Mouse (Mus musculus) liver (tissue): ENCODE results near the gene Egfr.

ENCODE experiments used
- DNase-seq: peaks from one replicate; pipeline ENCODE4 v3.0.0-alpha.2; 2020; ENCODE audit warnings: mixed read lengths

Egfr gene

DNA sequence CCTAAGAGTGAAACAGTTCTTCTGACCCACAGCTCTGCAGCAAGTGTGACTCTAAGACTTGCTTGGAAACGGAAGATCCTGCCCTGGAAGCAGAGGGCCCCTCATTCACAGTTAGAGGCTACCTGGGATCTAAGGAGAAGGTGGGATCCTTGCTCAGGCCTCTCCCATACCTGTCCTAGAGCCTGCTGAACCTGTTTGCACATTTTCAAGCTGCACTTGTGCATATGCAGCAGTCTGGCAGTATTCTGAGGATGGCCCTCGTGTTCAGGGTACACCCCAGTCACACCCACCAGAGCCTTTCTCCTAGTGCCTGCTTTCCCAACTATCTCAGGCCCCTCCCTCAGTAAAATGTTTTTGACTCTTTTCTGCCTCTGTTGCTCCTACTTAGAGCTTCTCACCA lies 29.6 kb downstream of the Egfr start:
- no peak for DNase-seq

DNA sequence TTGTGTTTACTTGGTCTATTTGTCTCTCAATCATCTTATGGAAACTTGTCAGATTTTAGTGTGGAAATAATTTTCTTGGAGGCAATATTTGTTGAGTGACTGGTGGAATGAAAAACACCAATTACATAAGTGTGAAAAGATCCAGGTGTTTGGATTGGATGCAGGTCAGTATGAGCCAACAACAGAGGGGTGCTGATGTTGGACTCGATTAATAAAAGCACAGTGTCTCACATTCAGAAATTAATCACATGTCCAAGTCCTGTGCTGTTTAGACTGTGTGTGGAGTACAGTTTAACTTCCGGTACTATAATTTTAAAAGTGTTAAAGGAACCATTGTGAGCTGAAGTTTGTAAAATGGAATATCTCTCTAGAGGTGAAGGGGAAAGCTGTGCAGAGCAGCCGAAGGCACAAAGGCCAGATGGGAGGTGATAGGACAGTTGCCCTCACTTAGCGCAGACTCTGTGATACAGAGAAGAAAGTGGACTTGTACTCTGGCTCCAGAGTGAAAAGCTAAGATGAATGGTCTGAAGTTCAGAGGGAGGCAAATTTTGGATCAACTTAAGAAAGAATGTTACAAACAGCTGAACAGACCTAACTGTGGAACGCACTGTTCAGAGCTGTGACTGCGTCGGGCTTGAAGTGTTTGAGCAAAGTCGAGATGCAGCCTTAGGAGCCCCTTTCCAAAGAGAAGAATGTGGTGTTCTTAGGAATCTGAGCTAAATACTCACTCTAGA lies 32.1 kb downstream of the Egfr start:
- no peak for DNase-seq

DNA sequence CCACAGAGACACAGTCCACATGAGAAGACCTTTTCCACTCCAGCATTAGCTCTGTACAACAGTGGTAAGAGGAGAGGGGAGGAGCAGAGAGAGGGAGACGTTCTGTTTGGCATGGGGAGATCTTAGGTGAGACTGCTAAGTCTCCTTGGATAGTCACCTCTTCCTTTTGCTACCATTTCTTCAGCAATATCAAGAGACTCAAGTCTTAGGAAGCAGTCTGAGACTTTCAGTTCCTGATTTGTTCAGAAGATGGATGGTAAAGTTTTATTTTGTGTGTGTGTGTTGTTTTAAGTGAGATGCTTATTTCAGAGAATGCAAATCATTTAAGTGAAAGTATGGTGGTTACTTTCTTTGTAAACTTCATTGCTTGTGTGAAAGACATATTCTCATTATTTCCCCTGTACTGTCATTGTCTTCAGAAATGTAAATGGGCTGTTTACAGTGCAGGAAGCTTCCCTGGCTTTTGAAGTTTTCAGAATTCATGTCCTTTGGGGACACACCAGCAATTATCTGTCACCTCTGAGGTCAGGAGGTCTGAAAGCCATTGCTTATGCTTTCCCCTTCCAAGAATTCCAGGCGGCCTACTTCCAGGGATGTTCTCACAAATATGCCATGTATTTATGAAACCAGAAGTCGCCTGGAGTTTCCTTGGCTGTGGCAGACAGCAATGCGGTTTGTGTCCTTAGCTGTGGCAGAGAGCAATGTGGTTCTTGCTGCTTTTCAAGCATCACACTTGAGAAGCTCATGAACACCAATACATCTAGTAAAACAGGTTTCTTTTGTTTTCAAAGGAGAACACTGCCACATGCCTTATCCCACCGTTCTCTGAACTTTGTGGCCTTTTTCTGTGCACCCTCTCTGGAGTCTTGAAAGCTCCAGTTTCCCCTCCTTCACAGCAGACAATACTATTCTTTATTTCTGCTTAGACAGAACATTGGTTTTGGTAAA lies 40.9 kb downstream of the Egfr start:
- no peak for DNase-seq

DNA sequence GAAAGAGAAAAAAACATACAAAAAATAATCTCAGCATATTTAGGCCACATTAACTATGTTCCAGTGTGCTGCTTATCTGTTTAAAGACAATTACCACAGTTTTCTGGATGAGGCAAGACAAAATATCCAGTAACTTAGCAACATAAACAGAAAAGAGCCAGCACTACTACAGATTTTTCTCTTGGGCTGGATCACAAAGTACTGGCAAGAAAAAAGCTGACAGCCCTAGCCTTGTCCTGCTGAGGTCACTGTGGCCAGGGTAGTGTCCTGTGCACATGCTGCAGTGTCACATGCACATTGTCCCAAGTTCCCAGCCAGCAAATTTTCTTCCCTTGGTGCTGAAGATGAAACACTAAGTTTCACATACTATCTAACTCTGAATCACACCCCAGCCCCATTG lies 43.0 kb downstream of the Egfr start:
- DNase-seq = no peak

DNA sequence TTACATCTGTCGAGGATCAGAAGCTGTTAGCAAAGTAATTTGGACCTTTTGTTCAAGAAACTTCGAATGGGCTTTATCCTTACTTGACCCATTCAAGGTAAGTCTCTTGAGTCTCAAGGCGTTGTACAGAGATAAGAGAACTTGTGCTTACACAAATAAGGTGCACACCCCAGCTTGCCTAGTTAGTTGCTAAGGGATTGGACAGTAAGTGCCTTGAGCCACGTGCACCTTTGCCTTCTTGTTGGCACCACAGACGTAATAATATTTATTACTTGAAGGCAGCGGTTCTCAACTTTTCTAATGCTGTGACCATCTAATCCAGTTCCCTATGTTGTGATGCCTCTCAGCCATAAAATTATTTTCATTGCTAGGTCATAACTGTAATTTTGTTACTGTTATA lies 43.5 kb downstream of the Egfr start:
- DNase-seq = no peak

DNA sequence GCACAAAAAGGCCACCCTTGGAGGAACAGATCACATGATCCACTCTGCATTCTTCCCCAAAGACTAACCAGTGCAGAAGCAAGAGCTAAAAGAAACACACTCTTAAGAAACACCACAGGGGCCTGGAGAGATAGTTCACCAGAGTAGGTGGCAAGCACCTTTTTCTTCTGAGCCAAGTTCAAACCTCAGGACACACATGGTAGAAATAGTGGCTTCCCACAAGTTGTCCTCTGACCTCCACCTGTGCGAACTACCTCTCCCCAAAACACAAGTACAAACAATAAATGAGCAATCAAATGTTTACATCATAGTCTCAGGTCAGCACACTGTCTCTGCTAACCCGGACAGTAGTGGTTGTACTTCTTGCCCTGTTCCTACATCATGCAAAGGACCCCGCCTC lies 45.5 kb downstream of the Egfr start:
- DNase-seq = no peak

DNA sequence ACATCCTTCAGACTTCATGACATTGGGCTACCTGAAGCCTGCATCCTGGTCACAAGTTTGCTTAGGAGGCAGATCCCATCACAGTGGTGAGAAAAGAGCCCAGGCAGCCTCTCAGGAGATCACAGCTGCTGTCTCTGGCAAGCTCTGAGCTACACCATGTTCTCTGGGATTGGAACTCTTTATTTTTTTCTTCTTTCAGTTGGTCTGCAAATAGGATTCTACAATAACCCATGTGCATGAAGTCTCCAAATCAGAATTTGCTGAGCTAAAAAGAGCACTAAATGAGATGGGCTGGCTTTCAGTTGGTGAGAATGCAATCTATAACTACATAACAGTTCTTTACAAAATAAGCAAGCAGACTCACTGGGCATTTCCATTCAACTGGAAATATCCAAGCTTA lies 46.1 kb downstream of the Egfr start:
- no peak for DNase-seq

DNA sequence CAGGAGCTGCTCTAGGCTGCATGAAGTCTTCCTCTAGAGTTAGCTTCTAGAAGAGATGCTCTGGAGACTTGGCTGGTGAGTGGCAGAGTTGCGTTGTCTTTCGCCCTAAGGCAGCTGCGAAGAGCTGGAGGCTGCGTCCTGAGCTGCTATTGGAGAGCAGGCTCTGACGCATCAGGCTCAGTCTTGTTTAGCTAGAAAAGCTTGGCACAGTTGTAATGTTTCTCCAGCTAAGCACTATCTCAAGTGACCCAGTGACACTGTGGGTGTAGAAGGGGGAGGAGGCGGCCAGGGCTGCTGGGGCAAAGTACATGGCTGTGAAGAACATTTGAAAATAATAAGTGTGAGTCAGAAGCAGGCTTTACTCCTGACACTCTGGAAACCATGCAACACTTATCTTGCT lies 48.5 kb downstream of the Egfr start:
- DNase-seq = peak; percentile 8

DNA sequence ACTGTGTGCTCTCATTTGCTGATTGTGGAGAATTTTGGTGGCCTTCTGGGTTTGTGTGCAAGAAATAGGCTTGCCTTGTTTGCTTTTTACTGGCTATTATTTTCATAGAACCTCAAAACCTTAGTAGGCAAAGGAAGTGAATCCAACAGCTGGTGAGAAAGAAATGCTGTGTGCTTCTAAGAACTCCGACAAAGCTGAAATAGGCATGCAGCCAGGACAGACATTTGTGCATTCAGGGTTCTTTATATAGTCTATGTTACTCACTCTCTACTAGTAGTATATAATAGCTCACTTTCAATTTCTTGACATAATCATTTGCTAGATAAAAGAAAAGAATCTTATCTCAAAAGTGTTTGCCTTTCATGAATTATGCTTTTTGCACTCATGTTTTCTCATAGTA lies 50.7 kb downstream of the Egfr start:
- DNase-seq = no peak

DNA sequence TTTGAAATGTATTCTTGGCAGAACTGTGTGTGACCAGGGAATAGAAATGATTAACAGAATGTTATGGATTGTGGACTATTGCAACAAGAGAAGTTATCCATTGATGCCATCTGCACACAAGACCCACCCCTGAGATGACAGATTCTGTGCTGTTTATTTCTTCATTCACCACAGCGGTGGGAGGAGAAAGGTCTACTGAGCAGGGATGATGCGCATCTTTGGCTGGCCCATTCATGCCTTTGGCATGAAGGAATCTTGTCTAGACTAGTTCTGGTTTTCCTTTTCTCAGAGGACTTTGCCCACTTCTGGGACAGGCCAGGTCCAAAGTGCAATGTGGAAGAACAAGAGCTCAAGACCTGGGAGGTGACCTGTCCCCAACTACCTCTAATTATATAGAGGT lies 52.0 kb downstream of the Egfr start:
- DNase-seq = no peak

DNA sequence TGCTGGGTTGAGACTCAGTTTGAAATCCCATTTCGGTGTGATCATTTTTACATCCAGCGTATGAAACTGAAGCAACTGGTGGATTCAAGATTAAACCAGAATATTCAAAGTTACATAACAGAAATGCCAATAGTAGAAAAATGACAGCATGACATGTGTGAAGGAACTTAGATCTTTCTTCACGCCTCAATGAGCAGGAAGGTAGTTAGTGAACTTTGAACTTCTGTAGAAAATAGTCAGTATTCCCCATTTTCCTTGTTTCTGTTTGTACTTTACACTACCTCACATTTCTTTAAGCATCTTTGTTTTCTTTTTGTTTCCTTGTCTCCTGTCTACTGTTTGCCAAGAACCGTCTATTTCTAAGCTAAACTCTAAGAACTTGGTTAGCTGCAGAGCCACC lies 53.9 kb downstream of the Egfr start:
- DNase-seq = no peak

DNA sequence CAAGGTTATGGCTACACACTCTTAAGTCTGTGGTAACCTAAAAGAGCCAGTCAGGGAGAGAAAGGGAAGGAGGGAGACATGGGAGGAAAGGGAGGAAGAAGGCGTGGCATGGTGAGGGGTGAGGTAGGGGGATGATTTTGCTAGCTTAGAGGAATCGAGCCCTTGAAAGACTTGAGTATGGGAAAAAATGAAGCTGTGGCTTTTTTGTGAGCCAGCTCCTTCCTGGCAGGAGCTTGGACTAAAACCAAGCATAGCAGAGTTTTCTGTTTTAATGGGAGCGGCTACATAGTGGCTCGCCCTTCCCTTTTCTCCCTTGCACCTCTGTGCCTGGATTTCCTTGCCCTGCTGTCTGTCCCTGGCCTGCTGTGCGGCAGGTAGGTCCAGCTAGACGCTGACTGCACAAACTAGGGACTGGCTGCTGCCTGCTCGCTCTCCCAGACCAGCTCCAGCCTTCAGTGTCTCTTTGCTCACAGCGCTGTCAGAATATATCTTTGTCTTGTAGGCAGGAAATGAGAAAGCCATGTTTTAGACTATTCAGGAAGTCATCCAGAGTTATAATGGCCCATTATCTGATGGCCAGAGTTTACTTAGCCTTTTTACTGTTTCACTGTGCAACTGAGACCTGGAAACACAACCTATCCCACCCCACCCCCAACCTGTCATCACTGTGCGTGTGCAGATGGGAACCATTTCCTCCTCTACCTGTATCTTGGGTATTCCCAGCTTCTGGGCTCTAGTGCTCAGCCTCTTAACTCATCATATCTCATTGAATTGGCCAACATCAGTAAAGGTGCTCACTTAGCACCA lies 57.4 kb downstream of the Egfr start:
- DNase-seq = no peak

DNA sequence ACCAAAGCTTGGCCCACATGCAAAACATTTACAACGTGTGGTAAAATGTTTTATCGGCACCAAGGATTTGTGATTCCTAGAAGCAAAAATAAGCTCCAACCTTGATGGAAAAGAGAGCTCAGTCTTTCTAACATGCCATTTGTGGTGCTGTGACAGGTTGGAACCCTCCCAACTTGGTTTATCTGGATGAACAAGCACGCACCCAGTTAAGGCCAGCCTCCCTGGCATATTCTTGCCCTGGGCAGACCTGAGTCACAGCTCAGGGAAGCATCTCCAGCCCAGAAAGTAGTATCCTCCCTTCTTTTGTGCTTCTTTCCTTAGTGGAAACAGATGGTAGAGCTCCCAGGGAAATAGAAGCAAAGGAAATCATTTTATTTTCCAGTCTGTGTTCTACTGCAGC lies 58.1 kb downstream of the Egfr start:
- no peak for DNase-seq

DNA sequence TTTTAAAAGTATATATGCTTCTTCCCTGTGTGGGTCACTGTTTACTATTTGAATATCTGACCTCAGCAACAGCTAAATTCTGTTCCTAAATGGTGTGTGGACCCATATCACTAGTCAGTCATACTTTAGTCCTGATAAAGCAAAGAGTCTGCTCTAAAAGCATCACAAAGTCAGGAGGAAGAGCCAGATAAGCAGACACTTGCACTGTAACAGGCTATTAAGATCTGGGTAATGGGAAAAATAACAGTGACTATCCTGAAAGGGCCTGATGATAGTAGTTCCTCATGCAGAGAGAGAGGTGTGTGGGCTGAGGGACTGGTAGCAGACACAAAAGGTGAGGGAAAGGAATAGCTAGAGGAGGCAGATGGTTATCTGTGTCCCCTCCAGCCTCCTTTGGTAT lies 61.3 kb downstream of the Egfr start:
- no peak for DNase-seq

DNA sequence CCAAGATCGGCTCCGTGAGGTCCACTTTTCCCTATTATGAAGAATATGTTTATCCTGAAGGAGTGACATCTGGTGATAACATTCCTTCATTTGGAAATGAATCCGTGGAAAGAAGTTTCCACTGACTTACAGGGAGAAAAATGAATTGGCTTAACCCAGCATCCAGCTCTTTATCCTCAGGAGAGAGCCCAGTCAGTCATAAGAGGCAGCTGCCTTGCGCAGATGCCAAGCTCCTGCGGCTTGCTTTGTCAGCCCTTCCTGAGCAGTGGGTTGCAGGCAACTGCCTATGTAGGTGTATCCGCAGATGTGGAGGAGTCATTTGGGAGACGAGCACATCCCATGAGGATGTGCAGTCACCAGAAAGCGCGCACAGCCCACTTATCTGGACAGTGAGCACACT lies 64.4 kb downstream of the Egfr start:
- DNase-seq = no peak

DNA sequence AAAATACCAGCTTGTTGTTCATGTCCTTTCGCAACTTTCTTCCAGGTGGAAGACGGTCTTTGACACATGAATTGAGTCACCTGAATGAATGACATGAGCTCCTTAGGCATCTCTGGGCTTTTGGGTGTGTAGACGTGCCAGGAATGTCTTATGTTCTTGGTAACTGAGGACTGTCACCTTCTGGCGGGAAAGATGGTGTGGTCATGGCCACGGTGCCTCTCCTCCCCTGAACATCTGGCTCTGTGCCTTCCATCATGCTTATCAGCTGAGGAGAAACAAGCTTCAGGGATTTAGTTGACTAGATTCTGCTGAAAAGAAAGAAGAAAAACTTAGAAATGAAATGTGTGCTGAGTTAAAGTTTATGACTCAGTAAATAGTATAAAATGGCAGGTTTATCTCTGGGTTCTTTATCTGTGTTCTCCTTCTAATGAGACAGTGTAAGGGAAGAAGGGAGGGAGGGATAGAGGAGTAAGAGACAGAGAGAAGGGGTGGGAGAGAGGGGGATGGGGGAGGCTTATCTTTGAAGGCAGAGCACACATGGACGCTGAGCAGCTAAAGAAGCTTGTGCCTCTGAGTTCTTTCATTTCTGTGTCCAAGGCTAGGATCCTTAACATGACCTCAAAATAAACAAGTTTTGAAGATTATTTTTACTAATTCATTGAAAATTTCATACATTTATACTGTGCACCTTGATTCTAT lies 65.5 kb downstream of the Egfr start:
- DNase-seq = peak; percentile 16

DNA sequence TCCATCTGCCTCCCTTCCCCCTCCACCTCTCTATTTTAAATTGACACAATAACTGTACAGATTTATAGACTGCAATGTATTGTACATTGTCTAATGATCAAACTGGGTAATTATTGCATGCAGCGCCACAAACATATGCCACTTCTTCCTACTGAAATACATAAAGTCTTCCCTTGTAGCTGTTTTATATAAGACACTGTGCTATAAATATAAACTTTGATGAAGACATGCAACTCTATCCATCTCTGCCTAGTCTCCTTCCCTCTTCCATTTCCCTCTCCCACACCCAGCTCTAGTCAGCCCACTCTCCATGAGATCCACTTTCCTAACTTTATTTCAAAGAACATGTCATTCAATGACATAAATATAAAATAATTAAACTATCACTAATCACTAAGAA lies 67.4 kb downstream of the Egfr start:
- DNase-seq = no peak

DNA sequence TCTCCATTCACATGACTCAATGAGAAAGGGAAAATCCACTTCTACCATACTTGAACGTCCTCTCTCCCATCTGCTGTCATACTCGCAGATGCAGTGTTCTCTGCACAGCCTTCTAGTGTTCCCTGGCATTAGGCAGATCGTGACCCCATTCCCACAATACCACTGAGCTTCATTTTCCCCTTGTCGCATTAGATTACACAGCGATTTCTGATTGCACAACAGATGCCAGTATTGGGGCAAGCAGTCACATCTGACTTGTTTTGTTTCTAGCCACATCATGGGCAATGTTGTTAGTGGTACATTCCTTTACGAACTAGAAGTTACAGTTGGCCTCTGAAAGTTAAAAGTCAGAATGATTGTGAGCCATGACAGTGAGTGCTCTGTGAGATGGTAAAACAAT lies 68.1 kb downstream of the Egfr start:
- no peak for DNase-seq

DNA sequence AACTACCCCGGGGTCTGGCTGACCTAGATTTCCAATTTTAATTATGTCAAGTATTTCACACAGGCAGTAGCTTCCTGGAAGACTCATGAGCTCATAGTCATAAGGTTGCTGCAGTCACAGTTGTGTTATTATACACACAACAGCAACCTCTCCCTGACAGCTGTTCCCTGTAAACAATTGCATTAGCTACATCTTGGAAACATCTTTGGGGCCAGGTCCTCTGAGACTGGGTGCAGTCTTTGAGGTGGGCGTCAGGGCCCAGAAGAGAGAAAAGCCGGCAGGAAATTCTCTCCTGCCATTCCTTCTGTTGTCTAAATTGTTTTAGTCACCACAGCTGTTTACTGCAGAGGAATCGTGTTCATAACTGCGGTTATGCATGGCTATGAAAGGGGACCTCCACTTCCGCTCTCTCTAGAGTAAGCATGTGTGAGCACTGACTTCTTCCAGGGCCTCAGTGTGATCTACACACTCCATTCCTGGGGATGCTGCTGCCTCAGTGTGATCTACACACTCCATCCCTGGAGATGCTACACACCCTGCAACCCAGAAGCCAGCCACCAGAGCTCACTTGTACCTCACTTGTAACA lies 69.8 kb downstream of the Egfr start:
- DNase-seq = no peak

DNA sequence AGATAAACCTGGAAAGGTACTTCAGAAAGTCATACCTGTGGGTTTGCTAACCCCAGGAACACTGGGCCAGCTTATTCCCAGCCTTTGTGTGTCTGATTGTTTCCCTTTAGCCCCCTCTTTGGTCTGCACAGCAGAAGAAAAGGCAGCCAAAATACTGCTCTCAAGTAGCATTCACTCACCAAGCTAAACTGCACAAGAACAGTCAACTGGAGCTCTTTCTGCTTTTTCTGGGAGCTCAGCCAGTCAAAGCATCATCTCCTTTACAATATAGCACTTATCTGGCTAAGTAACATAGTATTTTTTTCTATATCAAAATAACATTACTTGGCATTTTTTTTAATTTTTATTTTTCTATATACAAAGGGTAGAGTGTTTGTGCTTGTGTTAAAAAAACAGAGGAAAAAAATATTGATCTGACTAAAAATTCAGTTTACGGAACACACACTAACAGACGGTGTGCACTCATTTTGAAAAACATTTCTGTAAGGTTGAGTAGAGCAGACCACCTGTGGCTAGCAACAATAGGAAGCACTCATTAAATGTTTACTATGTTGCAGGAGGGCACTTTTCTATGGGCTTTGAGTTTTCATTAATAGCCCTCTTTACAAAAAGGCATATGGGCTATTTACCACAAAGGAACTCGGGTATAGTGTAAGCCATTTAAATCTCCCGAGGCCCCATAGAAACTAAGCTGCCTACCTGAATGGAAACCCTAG lies 72.0 kb downstream of the Egfr start:
- DNase-seq = no peak

DNA sequence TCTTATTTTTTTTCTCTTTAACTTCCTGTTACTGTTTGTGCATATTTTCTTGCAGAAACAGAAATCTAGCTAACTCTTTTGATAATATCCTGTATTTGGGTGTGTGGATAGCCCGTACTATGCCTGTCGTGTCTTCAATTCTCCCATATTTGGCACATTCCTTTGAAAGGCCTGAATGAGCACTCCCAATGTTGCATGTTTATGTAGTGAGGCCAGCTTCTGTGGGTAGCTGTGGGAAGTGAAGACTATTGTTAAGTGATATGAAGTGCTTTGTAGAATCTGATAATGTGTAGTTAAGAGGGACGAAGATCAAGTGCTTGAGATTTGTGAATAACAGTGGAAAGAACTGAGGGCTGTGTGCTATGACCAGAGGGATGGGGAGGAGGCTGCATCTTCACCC lies 77.5 kb downstream of the Egfr start:
- no peak for DNase-seq
